In the genomic region with DNA sequence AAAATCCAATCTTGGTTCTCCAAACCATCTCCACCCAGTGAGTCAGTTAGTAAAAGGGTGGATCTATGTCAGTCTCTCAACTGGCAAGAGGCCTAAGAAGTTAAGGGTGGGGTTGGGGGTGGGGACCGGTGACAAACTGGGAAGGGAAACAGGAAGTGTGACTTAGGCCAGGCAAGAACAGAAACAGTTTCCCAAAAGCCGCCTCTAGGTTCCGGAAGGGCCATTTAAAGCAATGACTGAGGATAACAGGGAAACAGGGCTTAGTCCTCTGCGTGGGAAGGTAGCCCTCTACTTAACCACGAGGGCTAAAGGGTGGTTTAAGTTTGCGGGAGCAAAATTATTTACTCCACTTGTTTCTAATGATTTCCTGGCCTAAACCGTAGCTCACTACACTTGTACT, we compare ENCODE assay signal across 1 mouse cellular context.
A peak's percentile ranks its signal among the peaks of the same experiment; 100 is the strongest.
TF ChIP-seq lines count a peak whose summit lies in the region.

No protein-coding gene starts in this region.

TF ChIP-seq in MEL, 35 proteins besides CTCF, POLR2A, EP300 and RAD21 (continued from another document):
- no peak for TF ChIP-seq UBTF (IDR thresholded peaks at IDR 0.05; ENCODE audit: borderline replicate concordance, insufficient read depth, low read depth, low read length)
- TF ChIP-seq ZC3H11A (IDR thresholded peaks at IDR 0.05; ENCODE audit: low read depth, low read length): no peak
- 0 out of 2 replicates have a peak, but pooled peaks have one; percentile 45 for TF ChIP-seq TCF12 (IDR thresholded peaks at IDR 0.05; ENCODE audit: low read depth, low read length)
- 0 out of 2 replicates have a peak, but pooled peaks have one; percentile 0 for TF ChIP-seq USF1 (IDR thresholded peaks at IDR 0.05; ENCODE audit: low read depth, low read length)
- TF ChIP-seq ETS1 (IDR thresholded peaks at IDR 0.05; ENCODE audit: low read depth, low read length): peak; percentile 59
- TF ChIP-seq MAX (IDR thresholded peaks at IDR 0.05; ENCODE audit: low read length): peak; percentile 52; the same call in 1 of the 2 replicates
- TF ChIP-seq MYC (IDR thresholded peaks at IDR 0.05; ENCODE audit: low read depth, low read length): peak; percentile 67; the same call in 1 of the 2 replicates
- TF ChIP-seq RCOR1 (IDR thresholded peaks at IDR 0.05; ENCODE audit: low read depth, low read length): 0 out of 2 replicates have a peak, but pooled peaks have one; percentile 10
- peak; percentile 67 for TF ChIP-seq HCFC1 (IDR thresholded peaks at IDR 0.05; ENCODE audit: low read depth, low read length)
- no peak for TF ChIP-seq MAZ (IDR thresholded peaks at IDR 0.05; ENCODE audit: low read depth, low read length)
- TF ChIP-seq BHLHE40 (IDR thresholded peaks at IDR 0.05; ENCODE audit: borderline replicate concordance, low read depth, low read length): peak; percentile 43; the same call in 1 of the 2 replicates
- TF ChIP-seq GABPA (IDR thresholded peaks at IDR 0.05; ENCODE audit: low read depth, low read length): no peak
- TF ChIP-seq JUND (IDR thresholded peaks at IDR 0.05; ENCODE audit: low read depth, low read length): no peak
- TF ChIP-seq CHD1 (IDR thresholded peaks at IDR 0.05; ENCODE audit: low read depth, low read length): peak; percentile 76; the same call in 1 of the 2 replicates
- TF ChIP-seq ZMIZ1 (IDR thresholded peaks at IDR 0.05; ENCODE audit: low read depth, low read length): no peak
- peak; percentile 85 for TF ChIP-seq ELF1 (IDR thresholded peaks at IDR 0.05; ENCODE audit: low read depth, low read length)
